Mouse (Mus musculus) heart, adult 11 months (tissue): ENCODE results near the gene Vmn2r34.
"Not testable (repeated sequence)": the region's sequence is repeated elsewhere in the genome, so short reads cannot be mapped to it uniquely, and the experiment has no call there.

Experiments
- DNase-seq: peaks from one replicate; pipeline ENCODE4 v3.0.0; 2022

Gene Vmn2r34

DNA sequence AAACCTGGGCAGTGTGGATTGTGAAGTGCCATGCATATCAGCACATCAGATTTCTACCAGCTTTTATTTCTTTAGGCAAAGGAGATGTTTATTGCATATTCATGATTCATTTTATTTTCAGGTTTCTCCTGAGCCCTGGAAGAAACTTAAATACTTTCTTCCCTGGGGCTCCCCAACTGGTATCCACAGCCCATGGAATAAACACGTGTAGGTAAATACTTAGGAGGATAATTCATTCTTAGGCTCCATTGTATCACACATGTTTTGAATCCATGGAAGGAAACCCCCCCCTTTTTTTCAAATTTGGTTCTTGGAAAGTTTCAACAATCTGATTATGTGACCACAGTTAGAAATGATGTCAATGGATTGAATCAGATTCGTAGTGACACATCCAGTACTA, at the start of gene Vmn2r34:
Vmn2r34 (minus strand) TSS at position 101 of the 400 bp plus-strand sequence.
- DNase-seq = not testable (repeated sequence)

DNA sequence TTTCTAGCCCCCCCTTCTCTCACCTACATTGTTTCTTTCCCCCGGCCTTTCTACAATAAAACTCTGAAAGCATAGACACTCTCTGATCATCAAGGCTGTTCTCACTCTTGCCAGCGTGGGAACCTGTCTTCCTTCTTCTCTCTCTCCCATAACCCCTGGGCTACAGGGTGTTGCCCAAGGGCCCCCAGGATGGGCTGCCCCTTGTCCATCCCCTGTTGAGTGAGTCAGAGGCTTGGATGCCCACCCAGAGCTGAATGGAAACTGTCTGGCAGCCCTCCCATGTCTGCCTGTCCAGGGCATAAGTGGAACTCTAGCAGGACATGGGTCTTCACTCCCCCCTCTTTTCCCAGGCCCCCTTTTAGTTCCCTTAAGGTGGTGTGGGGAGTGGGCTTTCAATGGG, 15.3 kb downstream of the Vmn2r34 start:
- peak; percentile 79 for DNase-seq
